ENCODE assay signal across 18 mouse cellular contexts in the genomic region with DNA sequence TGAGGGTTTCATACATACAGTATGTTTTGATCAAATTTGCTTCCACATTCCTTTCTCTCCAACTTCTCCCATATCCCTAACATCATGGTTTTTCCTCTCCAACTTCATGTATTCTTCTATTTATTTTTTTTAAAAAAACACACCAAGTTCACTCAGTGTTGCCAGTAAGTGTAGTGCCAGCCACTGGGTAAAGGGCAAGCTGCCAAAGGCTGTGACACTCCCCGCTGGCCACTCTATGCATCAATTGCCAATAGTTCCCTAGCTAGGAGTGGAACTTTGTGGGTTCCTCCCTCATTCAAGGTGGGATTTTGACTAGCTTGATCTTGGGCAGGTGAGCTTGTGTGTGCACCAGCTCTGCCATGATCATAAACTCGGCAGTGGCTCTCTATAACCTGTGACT. TPM values are rescaled to one million over a fixed set of nuclear protein-coding genes. Genes with fewer than 3 reads are reported as not detected.
"Had no signal": no experiment of that assay in that cellular context is flagged by ENCODE, and none has a peak within 500 bp of the region (broad histone marks: within the 10 kb centered on the region; RNA-seq: fewer than 3 reads in every experiment).

No protein-coding gene starts in this region.

- H3K27ac ChIP-seq: kidney, postnatal 0 days; limb, embryonic 13.5 days; liver, embryonic 12.5 days; midbrain, embryonic 10.5 days; midbrain, embryonic 15.5 days; neural tube, embryonic 13.5 days; stomach, embryonic 15.5 days had no signal

- H3K4me1 ChIP-seq: liver, embryonic 12.5 days had no signal

- H3K4me3 ChIP-seq: limb, embryonic 13.5 days; liver, embryonic 12.5 days; midbrain, embryonic 10.5 days; midbrain, embryonic 15.5 days; neural tube, embryonic 13.5 days; stomach, embryonic 15.5 days had no signal

- DNase-seq: kidney, adult 9 months; kidney, postnatal 36 days; layer of hippocampus, adult 9-11 months; layer of hippocampus, postnatal 36 days; lung, embryonic 14.5 days; lung, postnatal 10 days; lung, postnatal 4 days; right cerebral cortex, postnatal 14 days; thymus, adult 2 months; thymus, postnatal 36 days had no signal

RNA-seq across cellular contexts. Expression of a gene that starts 33.0 kb away (rescaled TPM):
- total RNA-seq: megakaryocyte, adult 5-6 weeks had no signal
